In the genomic region with DNA sequence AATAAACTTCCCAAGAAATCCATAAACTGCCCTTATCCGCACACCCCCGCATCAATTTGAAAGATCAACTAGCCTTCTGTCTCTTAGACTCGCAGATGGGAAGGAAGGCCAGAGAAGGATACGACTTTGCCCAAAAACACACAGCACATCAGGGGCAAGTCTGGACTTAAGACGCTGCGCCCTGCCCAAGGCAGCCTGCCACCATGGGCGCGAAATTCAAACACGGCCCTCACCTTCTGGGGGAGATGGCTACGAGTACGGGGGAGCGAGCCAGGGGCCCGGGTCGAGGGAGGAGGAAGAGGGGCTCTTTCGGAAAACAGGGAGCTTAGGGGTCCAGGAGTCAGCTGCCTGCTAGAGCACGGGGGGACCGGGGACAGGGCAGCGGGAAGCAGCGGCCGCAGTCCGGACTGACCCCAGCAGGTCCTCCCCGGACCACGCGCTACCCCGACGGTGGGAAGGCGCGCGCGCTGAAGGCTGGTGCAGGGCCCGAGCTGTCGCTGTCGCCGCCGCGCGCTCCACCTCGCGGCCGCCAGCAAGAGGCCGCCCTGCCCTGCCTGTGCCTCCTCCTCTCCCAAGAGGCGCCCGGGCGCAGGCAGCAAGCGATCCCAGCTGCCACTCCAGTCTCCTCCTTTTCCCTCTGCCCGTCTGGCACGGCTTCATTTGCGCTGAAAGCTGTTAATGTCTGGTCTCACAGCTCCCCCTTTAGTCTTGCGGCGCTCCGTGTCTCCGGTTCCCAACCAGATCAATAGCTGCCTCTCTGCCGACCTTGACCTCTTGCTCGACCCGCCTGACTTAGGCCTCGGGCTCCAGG, we compare ENCODE assay signal across 7 mouse cellular contexts. TPM values are rescaled to one million over a fixed set of nuclear protein-coding genes. Genes with fewer than 3 reads are reported as not detected.
DNase-seq lines count a peak whose midpoint lies in the region; ATAC-seq lines count a peak whose summit lies in the region.

No protein-coding gene starts in this region.

- ATAC-seq in granulocyte monocyte progenitor cell, adult 5-6 weeks (replicated peaks; ENCODE audit: poor library complexity, severe bottlenecking), result peak; percentile 25; the same call in 1 of the 2 replicates
- ATAC-seq in neural tube, embryonic 14.5 days (ENCODE audit: low read depth), result peak; percentile 76; the same call in 1 of the 2 replicates

- H3K4me3 ChIP-seq in neural tube, embryonic 14.5 days (ENCODE audit: low read depth, low read length), result peak overlapping the region; percentile 29

- no peaks in the 10 kb centered on the region for H3K27me3 ChIP-seq in neural tube, embryonic 14.5 days (ENCODE audit: control insufficient read depth, insufficient read depth, low read length)

- H3K36me3 ChIP-seq in neural tube, embryonic 14.5 days (ENCODE audit: control insufficient read depth, insufficient read depth, low read length), result no peaks in the 10 kb centered on the region

- 0 out of 2 replicates have a peak overlapping the region, but pooled peaks have one; percentile 39 for H3K27ac ChIP-seq in neural tube, embryonic 14.5 days (ENCODE audit: low read depth, low read length)

- peak overlapping the region; percentile 48 for H3K9ac ChIP-seq in neural tube, embryonic 14.5 days (replicated peaks; ENCODE audit: low read depth, low read length)

- H3K4me2 ChIP-seq in neural tube, embryonic 14.5 days (ENCODE audit: low read depth, low read length), result peak overlapping the region; percentile 81

- DNase-seq in adrenal gland, adult 18-20 months (ENCODE audit: low spot score in 2 of 2), result peak; percentile 17 to 33
- peak; percentile 59 to 78 for DNase-seq in cerebellum, postnatal 4 days (ENCODE audit: low spot score in 2 of 2)
- peak; percentile 24 to 46 for DNase-seq in kidney, adult 8-10 months
- DNase-seq in liver, result peak; percentile 56
- DNase-seq in thymus, postnatal 25 days, result peak; percentile 78

- H3K9me3 ChIP-seq in neural tube, embryonic 14.5 days (ENCODE audit: control insufficient read depth, low read length), result no peaks in the 10 kb centered on the region

- under 1% methylated on average over 51 of the region's 56 CpGs for WGBS in neural tube, embryonic 14.5 days

- H3K4me1 ChIP-seq in neural tube, embryonic 14.5 days (ENCODE audit: control insufficient read depth, insufficient read depth, low read length), result peaks cover 10% of the 10 kb centered on the region

RNA-seq across cellular contexts. Expression of gene Bcl11b, which starts 2.6 kb away (rescaled TPM):
- under 1 TPM; 0.13 to 0.61 TPM for total RNA-seq in adrenal gland, adult 18-20 months (2021)
- not detected in 2 replicates for total RNA-seq in granulocyte monocyte progenitor cell, adult 5-6 weeks (2014; fragmentation: Nextera tagmentation)
- total RNA-seq in granulocyte monocyte progenitor cell, adult 5-6 weeks (2017), result not detected in 2 replicates
- 38.0 and 38.2 TPM in 2 replicates for polyA plus RNA-seq in neural tube, embryonic 14.5 days (2014; fragmentation: Nextera tagmentation; extraction: Ambion mirVana)

Comparison
In these comparisons a context has a peak if more than half of its experiments do, and no peak if none do; other contexts are left out.
1. Peak in every context shown above with its lines: DNase-seq, ATAC-seq, H3K4me3 ChIP-seq and H3K27ac ChIP-seq.
2. DNase-seq: peak in every context shown above with its lines; median percentile 78 in thymus, postnatal 25 days; 68 in cerebellum, postnatal 4 days; 56 in liver; 35 in kidney, adult 8-10 months; 25 in adrenal gland, adult 18-20 months.